Mouse (Mus musculus): ENCODE measurements around the gene Irx2.

Irx2 gene

GRCm38 (mm10) chr13:72628462-72628916 lies at the start of gene Irx2:
Gene Irx2 (plus strand): TSS chr13:72628820.
- no peak for DNase-seq (ENCODE audit: low read depth, low spot score)

- DNase-seq (ENCODE audit: low read depth, low spot score), result no peak
These were observed 47.3 kb upstream of the Irx2 start for GRCm38 (mm10) chr13:72581276-72581675.

- no peak for DNase-seq (ENCODE audit: low read depth, low spot score)
These were observed 36.1 kb upstream of the Irx2 start for GRCm38 (mm10) chr13:72592526-72592925.

- DNase-seq (ENCODE audit: low read depth, low spot score), result no peak
These were observed 35.3 kb upstream of the Irx2 start for GRCm38 (mm10) chr13:72593310-72593709.

- DNase-seq (ENCODE audit: low read depth, low spot score), result no peak
These were observed 34.9 kb upstream of the Irx2 start for GRCm38 (mm10) chr13:72593710-72594111.

- no peak for DNase-seq (ENCODE audit: low read depth, low spot score)
These were observed 29.4 kb upstream of the Irx2 start for GRCm38 (mm10) chr13:72599254-72599653.

- DNase-seq (ENCODE audit: low read depth, low spot score), result no peak
These were observed 19.9 kb upstream of the Irx2 start for GRCm38 (mm10) chr13:72608706-72609105.

- DNase-seq (ENCODE audit: low read depth, low spot score), result no peak
These were observed 18.3 kb upstream of the Irx2 start for GRCm38 (mm10) chr13:72610277-72610676.

GRCm38 (mm10) chr13:72623926-72624846 lies 4.4 kb upstream of the Irx2 start:
- DNase-seq (ENCODE audit: low read depth, low spot score), result no peak

- DNase-seq (ENCODE audit: low read depth, low spot score), result no peak
These were observed 3.8 kb upstream of the Irx2 start for GRCm38 (mm10) chr13:72624847-72625170.

GRCm38 (mm10) chr13:72625236-72625950 lies 3.2 kb upstream of the Irx2 start:
- no peak for DNase-seq (ENCODE audit: low read depth, low spot score)

GRCm38 (mm10) chr13:72627391-72628321 lies 964 bp upstream of the Irx2 start:
- no peak for DNase-seq (ENCODE audit: low read depth, low spot score)

- DNase-seq (ENCODE audit: low read depth, low spot score), result no peak
These were observed 463 bp downstream of the Irx2 start for GRCm38 (mm10) chr13:72628935-72629631.

GRCm38 (mm10) chr13:72629806-72630205 lies 1.2 kb downstream of the Irx2 start:
- DNase-seq (ENCODE audit: low read depth, low spot score), result no peak

GRCm38 (mm10) chr13:72630501-72631372 lies 2.1 kb downstream of the Irx2 start:
- no peak for DNase-seq (ENCODE audit: low read depth, low spot score)

- DNase-seq (ENCODE audit: low read depth, low spot score), result no peak
These were observed 2.9 kb downstream of the Irx2 start for GRCm38 (mm10) chr13:72631373-72632021.

GRCm38 (mm10) chr13:72632361-72632760 lies 3.7 kb downstream of the Irx2 start:
- no peak for DNase-seq (ENCODE audit: low read depth, low spot score)

- DNase-seq (ENCODE audit: low read depth, low spot score), result no peak
These were observed 4.5 kb downstream of the Irx2 start for GRCm38 (mm10) chr13:72633097-72633496.

- DNase-seq (ENCODE audit: low read depth, low spot score), result no peak
These were observed 6.2 kb downstream of the Irx2 start for GRCm38 (mm10) chr13:72634752-72635315.
